Mouse (Mus musculus) ZHBTc4 (cell line): ENCODE results near the gene Gamt.

Source experiments
- DNase-seq: peaks from one replicate; pipeline ENCODE4 v3.0.0-alpha.2; 2011; ENCODE audit warnings: low read depth, low spot score

The Gamt gene

GRCm38 (mm10) chr10:80260642-80261584 lies at the start of gene Gamt, which contains the start of gene Dazap1:
Gamt (minus strand) TSS chr10:80261012.
Dazap1 (plus strand) TSS chr10:80261486.
- peak; percentile 98 for DNase-seq

GRCm38 (mm10) chr10:80304862-80305261 lies 44.0 kb upstream of the Gamt start:
- DNase-seq: peak; percentile 92

GRCm38 (mm10) chr10:80304458-80304857 lies 43.6 kb upstream of the Gamt start:
- no peak for DNase-seq

- DNase-seq: no peak
Measured at GRCm38 (mm10) chr10:80302471-80302881, 41.7 kb upstream of the Gamt start.

GRCm38 (mm10) chr10:80302082-80302355 lies 41.2 kb upstream of the Gamt start:
- no peak for DNase-seq

GRCm38 (mm10) chr10:80301256-80302081 lies 40.7 kb upstream of the Gamt start:
- no peak for DNase-seq

GRCm38 (mm10) chr10:80300672-80301181 lies 39.9 kb upstream of the Gamt start:
- DNase-seq: no peak

- DNase-seq: no peak
Measured at GRCm38 (mm10) chr10:80299824-80300223, 39.0 kb upstream of the Gamt start.

GRCm38 (mm10) chr10:80299301-80299700 lies 38.5 kb upstream of the Gamt start:
- DNase-seq: no peak

GRCm38 (mm10) chr10:80298571-80299281 lies 37.9 kb upstream of the Gamt start:
- DNase-seq: peak; percentile 72

- no peak for DNase-seq
Measured at GRCm38 (mm10) chr10:80297526-80298133, 36.8 kb upstream of the Gamt start.

GRCm38 (mm10) chr10:80296824-80297223 lies 36.0 kb upstream of the Gamt start:
- DNase-seq: no peak

GRCm38 (mm10) chr10:80295618-80296425 lies 35.0 kb upstream of the Gamt start, which contains the start of gene Apc2:
Apc2 (plus strand) TSS chr10:80295977.
- peak; percentile 79 for DNase-seq

- DNase-seq: peak; percentile 39
Measured at GRCm38 (mm10) chr10:80294788-80295303, 34.0 kb upstream of the Gamt start.

- peak; percentile 32 for DNase-seq
Measured at GRCm38 (mm10) chr10:80294311-80294710, 33.5 kb upstream of the Gamt start.

- DNase-seq: peak; percentile 70
Measured at GRCm38 (mm10) chr10:80293325-80293724, 32.5 kb upstream of the Gamt start.

GRCm38 (mm10) chr10:80292251-80293146 lies 31.7 kb upstream of the Gamt start, which contains the start of gene Rps15:
Rps15 (plus strand) TSS chr10:80292453.
- DNase-seq: peak; percentile 99

GRCm38 (mm10) chr10:80288657-80289056 lies 27.8 kb upstream of the Gamt start:
- peak; percentile 41 for DNase-seq

- no peak for DNase-seq
Measured at GRCm38 (mm10) chr10:80288097-80288496, 27.3 kb upstream of the Gamt start.
